Mouse (Mus musculus) spleen, postnatal 4 days (tissue): ENCODE measurements around the gene Hemk1.
A peak's percentile ranks its signal among the peaks of the same experiment; 100 is the strongest.

Experiments used
- DNase-seq, 2 experiments: peaks; one replicate each; pipeline ENCODE4 v3.0.0; 2022; ENCODE audit warnings: low spot score in 2 of 2

The Hemk1 gene

GRCm38 (mm10) chr9:107343146-107343943 is 5.2 kb upstream of the Hemk1 start:
- DNase-seq = no peak

- DNase-seq = no peak
These were observed 4.1 kb upstream of the Hemk1 start for GRCm38 (mm10) chr9:107342201-107342709.

- no peak for DNase-seq
These were observed 2.9 kb upstream of the Hemk1 start for GRCm38 (mm10) chr9:107340911-107341645.

DNA sequence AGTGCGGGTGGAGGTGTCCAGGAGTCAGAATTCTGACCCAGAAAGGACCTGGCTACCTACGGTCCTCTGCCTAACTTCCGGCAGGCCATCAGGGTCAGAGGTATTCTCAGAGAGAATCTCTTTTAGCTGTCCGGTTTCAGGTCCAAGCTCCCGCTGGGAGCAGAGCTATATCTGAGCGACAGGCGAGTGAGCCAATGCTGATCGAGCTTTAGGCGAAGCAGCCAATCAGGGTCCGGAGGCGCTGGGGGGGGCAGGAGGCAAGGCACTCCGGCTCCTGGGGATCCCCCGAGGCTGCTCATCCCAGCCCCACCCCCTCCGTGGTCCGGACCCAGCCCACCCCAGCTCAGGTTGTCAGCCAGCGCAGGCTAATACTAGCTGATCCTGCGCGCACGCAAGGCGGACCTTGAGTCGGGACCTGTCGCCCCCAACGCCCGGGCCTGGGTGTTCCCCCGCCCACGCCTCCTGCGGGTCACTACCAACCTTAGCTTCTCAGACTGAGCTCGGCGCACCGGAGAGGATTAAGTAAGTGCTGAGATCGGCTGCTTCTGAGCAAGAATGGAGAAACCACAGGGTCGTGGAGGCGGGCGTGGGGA is 2.2 kb upstream of the Hemk1 start, which contains the start of gene 6430571L13Rik:
Gene 6430571L13Rik, plus strand, starts transcription at position 336 of the 593 bp plus-strand sequence.
- DNase-seq = peak; percentile 82 to 90

DNA sequence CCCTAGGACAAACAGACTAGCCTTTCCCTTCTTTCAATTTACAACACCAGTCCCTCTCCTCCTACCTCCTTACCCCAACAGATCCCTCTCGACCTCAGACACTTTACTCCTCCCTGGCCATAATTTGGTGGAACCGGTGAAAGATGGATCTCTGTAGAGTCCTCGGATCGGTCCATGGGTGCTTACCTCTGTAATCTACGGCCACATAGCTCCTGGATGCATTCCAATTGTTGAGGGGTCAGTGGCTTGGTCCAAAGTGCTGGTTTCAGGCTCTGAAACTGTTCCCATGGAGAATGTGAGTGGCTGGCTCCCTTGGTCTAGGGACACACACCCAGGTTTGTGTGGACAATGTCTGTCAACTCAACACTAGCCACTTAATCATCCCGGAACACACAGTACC is 1.8 kb downstream of the Hemk1 start:
- no peak for DNase-seq

- DNase-seq = peak; percentile 74 to 91
These were observed 2.2 kb downstream of the Hemk1 start for GRCm38 (mm10) chr9:107335909-107336308.

- no peak for DNase-seq
These were observed 3.1 kb downstream of the Hemk1 start for GRCm38 (mm10) chr9:107335046-107335445.

DNA sequence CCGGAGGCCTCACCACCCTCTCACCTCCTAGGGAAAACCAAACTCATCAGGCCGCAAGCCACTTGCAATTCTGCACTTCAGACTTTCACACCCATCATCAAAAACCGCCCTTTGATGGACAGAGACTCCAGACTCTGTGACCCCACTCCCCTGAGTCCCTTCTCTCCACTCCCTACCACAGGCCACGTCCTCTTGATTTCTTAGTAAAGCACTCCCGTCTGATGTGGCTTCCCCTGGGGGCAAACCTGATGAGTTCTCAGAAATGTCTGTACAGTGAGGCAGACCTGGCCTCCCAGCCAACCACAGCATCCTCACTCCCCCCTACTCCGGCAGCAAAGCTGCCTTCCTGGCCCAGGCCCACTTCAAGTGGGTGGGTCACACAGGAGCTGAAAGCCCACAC is 3.8 kb downstream of the Hemk1 start:
- DNase-seq = no peak

DNA sequence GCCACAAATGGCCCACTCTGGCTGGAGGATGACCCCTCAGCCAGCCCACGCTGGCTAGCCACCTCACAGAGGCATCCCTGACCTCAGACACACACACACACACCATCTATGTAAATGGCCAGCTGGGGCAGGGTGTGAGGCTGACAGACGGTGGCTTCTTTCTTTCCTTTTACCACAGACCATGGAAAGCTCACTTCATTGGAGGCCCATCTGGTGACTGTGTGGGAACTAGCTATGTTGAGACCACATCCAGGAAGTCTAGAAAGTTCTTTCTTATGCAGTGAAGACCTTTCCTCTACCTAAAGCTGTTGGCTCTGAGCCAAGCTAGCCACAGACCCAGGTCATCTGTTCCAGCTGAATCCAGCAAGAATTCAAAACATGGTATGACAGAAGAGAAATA is 4.5 kb downstream of the Hemk1 start:
- no peak for DNase-seq

DNA sequence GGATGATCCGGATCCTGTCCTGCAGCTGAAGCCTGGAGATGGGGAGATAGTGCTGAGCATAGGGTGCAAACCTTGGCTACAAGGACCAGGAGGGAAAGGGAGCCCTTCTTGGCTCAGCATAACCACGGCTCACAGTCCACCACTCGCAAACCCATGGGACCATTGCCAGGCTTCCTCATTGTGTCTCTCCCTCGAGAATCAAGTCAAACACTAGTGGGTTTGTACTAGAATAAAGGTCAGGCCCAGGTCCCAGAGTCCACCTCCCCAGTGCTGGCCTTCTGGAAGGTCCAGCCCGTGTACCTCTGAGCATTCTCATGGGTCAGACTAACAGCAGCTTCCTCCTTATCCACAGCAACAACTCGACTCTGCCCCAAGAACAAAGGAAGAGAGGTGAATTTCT is 7.4 kb downstream of the Hemk1 start:
- no peak for DNase-seq

DNA sequence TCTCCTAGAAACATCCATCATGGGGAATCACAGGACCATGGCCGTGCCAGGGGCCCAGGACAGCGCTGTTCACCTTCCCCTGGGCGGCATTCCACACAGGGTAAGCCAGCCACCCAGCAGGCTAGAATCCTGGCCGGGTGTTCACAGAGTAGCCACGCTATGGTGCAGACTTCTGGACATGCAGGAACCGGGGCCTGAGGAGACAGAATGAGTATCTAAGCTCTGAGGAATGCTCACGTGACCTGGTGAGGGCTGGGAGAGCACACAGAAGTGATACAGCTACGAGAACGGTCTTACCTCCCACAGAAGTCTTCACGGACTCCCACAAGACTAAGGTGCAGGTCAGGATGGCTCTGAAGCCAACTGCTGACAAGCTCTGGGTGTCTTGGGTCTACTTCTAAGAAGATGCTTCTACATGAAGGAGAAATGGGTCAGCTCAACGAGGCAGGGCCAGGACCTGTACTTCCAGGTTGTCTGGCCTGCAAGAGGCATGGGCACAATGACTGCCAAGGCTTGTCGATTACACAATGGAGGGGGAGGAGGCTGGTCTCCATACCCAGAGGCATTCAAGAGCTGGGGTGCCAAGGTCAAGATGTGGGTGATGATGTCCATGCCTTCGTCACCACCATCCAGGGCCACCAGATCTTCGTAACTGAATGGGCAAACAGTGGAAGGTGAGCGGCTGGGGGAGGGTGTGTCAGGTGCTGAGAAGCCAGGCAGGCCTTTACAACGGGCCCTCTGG is 10.1 kb downstream of the Hemk1 start:
- DNase-seq = no peak

- no peak for DNase-seq
These were observed 12.2 kb downstream of the Hemk1 start for GRCm38 (mm10) chr9:107325904-107326303.

GRCm38 (mm10) chr9:107324799-107325561 is 13.2 kb downstream of the Hemk1 start:
- DNase-seq = no peak

DNA sequence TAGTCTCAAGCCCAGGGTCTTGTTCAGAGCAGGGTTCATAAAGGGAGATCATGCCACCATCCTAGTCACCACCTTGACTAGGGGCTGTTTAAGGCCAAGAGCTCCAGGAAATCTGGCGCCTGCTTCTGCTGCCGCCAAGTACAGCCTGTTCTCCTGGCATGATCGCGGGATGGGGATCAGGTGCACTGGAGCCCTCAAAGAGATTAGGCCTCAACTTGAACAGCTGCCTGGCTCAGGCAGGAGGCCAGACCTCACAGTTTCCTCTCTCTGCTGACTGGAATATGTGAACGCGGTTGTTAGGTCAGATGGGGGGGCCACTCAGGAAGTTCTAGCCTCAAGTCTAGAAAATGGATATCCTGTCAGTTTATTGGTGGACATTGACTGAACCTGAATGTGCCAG is 14.6 kb downstream of the Hemk1 start:
- DNase-seq = no peak

GRCm38 (mm10) chr9:107322461-107323050 is 15.6 kb downstream of the Hemk1 start:
- no peak for DNase-seq

GRCm38 (mm10) chr9:107315791-107316190 is 22.4 kb downstream of the Hemk1 start:
- no peak for DNase-seq

DNA sequence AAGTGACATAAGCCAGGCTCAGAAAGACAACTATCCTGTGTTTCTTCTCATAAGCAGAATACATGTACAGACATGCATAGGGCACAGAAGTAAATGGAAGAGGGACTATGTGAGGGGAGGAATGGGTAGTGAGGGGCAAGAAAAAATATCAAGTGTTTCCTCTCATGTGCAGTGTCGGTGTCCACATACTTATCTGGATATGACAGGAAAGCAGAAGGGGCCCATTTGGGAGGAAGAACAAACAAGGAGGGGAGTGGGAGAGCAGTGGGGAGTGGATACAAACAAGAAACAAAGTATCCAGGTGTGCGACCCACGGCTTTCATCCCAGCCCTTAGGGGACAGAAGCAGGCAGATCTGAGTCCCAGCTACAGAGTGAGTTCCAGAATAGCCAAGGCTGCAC is 24.2 kb downstream of the Hemk1 start:
- no peak for DNase-seq

GRCm38 (mm10) chr9:107312811-107313584 is 25.2 kb downstream of the Hemk1 start:
- peak in 1 of 2 experiments; percentile 52 for DNase-seq

GRCm38 (mm10) chr9:107309600-107309999 is 28.6 kb downstream of the Hemk1 start:
- DNase-seq = no peak

DNA sequence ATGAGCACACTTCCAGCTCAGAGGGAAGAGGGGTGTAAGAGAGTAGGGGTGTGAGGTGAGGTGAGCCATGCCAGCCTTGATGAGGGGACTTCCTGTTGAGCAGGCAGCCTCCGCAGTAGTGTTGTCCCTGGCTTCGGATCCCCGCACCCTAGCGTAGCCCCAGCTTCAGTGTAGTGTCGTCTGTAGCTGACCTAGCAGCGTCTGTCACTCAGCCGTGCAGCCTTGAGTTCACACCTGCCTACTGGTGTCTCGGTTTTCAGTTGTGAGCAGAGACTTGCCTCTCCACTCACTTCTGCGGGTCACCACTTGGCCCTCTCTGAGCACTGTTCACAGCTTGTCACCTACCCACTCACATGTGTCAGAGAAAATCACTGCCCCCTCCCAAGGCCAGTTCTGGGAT is 29.0 kb downstream of the Hemk1 start:
- DNase-seq = no peak
